Mouse (Mus musculus) urinary bladder, postnatal 25 days (tissue): ENCODE measurements at regions not wholly inside any gene's neighbourhood (a gene's known extent, or its start where the extent isn't known, plus 50 kb on each side); places are given as distances from the start of the nearest gene placed in this dataset.

Source experiments
- DNase-seq: peaks from one replicate; pipeline ENCODE4 v3.0.0; 2022; ENCODE audit warnings: low spot score

DNA sequence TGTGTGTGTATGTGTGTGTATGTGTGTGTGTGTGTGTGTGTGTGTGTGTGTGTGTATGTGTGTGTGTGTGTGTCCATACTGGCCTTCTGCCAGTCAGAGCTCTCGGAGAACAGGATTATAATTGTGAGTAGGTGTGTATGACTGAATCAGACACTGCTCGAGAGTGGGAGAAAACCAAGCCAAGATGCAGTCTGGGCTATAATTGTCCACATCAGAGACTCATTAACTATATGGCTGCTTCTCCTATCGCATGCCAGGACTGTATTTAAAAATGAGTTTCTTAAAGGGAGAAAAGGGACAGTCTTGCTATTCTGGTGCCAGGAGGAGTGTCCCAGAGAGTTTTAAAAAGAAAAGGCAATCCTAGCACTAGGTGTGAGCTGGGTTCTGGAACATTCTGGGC, 58.7 kb upstream of the Adpgk start:
- DNase-seq = no peak

DNA sequence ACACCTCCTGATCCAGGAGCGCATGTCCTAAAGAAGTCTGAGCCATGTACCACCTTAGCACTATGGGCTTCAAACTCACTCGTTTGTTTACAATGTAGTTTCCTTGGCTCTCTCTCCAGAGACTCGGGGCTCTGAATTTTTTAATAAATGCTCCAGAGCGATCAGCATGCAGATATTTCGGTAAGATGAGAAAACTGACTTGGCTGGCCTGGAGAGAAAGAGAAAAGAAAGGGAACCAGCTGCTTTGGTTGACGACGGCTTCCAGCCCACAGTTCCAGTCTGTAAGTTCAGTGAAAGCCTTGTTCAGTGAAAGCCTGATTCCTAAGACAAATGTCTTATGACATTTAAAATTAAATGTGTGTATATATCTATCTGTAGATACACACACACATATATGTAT, 59.4 kb upstream of the Adpgk start:
- DNase-seq = no peak

DNA sequence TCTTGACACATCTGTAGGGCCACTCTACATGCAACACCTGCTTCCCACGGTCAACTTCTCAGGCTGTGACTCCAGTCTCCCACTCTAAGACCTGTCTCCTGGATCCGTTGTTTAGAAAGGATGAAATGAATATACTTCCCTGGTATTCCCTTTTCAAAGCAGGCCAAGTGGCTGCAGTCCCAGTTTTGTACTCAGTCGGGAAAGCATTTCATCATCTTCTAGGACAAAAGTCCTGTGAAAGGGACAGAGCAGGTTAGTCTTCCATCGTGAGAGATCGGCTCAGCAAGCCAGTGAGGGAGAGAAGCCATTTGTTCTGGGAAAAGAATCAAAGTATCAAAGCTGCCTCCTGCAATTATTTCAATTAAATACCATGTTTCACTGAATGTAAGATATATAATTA, 60.2 kb upstream of the Adpgk start:
- no peak for DNase-seq

DNA sequence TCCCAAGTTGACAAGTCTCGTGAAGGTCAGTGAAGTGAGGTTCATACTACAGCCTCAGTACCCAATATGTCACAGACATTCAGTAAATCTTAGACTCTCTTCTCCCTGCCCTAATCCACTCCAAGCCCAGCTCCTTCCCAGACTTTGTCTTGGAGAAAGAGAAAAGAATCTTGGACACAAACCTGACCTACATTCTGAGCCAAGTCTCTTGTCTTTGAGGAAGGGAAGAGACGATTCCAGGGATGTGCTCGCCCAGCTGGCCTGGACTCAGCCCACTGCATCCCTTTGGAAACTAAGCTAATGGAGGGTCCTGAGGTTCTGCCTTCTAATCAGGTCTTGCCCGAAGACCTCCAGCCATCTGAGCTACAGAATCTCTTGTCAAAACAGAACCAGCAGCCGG, 61.2 kb upstream of the Adpgk start:
- DNase-seq = peak; percentile 8

DNA sequence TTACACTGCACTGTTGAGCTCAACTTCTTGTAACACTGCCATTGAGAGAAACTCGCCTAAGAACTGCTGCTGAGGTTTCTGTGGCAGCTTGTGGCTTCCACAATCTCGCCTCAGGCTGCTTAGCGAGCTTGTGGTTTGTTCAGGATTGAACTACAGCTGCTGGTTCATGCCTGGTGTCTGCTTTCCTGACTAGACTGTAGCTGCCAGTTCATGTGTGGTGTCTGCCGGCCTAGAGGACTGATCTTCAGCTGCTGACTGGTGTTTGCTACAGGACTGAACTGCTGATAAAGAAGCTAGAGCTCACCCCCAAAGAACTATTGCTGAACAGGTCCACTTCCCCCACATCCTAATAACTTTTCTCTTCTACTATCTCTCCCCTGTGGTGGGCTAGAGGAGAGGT, 63.4 kb upstream of the Adpgk start:
- no peak for DNase-seq

DNA sequence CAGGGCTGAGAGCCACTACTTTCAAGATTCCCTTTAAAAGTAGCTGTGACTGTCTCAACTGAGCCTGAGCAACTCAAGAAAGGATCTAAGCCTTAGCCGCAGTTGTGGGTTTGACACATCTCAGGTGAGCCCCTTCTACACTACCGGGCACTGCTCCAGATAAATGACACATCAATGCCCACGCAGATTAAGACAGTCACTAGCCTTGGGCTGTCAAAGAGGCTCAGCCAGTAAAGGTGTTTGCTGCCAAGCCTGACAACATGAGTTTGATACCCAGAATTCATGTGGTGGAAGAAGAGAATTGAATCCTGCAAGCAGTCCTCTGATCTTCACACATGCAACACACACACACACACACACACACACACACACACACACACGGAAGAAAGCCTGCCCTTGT, 65.0 kb upstream of the Adpgk start:
- no peak for DNase-seq

DNA sequence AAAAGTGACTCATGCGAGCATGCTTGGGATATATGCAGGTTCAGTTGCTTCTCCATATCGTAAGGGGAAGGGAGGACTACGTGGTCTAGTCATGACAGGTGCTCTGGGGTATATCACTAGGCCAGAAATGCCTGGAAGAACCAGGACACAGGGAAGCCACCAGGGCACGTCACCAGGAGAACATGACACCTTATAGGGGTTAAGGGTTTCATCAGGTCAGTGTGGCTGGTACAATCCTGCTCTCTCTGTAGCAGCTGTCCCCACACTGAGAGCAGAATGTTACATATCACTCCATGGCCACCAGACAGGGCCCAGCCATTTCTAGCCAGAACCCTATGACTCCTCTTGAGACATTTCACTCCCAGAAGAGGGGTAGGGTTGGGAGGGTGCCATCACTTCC, 72.1 kb upstream of the Adpgk start:
- DNase-seq = no peak

DNA sequence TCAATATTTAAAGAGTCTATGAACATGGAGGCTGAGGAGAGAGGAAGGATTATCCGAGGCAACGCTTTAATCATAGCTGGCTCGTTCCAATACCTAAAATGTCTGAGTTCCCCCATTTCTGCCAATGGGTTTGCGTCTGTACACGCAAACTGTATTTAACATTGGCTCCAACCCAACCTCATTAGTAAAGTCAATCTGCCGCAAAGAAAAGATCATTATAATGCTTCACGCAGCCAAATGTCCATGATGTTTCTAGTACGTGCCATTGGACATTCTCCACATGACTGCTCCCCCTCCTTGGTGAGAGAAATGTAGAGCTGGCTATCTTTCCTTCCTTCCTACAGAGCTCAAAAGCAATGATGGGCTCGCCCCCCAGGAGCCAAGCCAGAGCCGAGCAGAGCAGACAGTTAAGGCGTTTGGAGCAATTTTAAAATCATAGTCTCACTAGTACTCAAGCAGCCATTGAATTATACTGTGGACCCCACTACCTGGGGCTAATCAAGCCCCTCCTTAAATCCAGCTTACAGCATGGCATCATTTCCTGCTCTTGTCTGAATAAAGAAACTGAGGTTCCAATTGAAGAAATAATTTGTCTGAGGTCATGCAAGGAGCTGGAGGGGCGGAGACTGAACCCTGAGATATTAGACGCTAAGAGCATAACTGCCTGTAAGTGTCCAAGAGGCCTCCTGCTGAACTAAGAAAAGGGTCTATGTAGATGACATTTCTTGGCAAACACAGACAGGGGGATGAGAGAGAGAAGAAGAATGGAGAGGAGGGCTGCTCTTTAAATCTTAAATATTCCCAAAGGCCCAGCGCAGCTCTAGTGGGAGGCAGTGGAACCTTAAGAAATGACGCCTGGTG, 88.5 kb upstream of the Adpgk start:
- no peak for DNase-seq

DNA sequence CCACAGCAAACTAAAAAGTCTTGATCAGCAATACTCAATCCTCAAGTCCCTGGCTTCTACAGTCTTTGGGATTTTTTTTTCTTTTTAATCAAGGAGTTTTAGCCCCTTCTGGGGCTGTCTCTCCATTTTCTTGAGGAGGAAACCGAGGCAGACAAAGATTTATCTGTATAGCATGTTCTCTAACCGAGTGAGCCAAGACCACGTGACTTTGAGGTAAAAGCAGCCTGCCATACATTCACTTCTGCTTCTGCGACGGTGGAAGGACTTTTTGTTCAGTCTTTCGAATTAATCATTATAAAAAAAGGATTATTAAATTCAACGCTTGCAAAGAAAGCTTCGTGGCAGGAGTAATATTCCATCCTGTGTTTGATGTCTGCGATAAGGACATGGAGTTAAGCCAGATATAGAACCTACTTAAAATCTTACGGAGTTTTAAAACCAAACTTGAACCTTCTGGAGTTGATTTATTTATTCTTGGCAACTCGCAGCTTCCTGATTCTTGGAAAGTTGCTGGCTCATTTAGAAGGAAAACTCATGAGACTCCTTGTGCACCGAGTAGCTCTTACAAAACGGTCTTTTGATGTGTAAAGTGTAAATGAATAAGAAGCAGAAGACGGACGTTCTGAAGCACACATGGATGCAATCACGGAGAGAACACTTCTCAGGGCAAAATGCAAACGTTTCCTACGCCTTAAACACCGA, 91.7 kb upstream of the Adpgk start:
- no peak for DNase-seq

DNA sequence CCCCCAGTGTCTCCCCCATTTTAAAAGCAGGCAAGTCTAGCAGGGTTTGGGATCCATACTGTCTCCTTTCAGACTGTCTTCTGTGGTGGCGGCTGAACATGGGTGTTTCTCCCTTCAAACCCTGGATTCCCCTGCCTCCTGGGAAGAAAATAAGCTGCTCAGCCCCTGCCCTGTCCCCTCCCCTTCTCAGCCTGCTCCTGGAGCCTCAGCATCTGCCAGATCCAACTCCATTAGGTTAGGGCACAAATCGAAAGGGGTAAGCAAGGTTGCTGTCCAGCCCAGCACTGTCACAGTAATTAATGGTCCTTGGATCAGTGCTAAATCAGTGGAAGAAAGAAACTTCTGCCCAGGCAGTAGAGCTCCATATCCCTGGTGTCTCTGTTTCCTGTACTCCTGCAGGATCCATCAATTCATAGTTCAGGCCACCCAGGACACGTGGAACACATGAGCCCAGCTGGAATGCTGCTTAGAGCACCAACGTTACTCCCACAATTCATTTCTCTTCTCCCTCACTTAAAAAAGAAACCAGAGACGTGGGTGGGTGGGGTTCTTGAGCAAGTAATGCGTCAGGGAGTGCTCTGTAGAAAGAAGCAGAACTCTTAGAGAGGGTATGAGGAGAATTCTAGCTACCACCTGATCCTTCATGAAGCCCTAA, 93.0 kb upstream of the Adpgk start:
- no peak for DNase-seq

DNA sequence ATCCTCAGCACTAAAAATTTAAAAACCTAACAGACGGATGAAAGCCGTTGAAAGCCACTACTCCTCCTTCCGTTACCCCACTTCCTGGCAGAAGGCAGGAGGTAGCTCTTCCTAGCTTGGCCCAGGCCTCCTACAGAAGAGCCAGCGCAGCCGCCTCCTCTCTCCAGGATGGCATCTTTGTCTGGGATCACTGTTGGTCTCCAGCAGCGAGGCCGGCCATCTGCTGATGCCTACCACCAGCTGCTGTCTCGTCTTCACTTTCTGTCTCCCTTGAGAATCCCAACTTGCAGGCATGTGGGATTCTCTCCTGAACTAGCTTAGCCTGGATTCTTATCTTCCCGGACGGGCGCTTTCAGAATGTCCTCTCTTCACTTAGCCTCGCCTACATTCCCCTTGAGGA, 93.9 kb upstream of the Adpgk start:
- DNase-seq = no peak

DNA sequence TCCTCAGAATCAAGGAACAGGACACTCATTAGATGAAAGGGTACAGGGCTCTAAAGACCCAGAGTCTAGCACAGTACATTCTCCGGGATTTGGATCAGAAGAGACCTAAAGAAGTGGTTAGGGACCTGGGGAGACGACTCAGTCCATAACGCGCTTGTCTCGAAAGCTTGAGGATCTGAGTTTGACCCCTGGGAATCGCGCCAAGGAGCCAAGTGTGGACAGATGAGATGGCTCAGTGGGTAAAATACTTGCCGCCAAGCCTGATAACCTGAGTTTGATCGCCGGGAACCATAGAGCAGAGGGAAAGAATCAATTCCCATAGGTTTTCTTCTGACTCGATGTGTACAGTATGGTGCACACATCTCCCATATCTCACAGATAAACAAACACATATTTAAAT, 97.4 kb upstream of the Adpgk start:
- no peak for DNase-seq

DNA sequence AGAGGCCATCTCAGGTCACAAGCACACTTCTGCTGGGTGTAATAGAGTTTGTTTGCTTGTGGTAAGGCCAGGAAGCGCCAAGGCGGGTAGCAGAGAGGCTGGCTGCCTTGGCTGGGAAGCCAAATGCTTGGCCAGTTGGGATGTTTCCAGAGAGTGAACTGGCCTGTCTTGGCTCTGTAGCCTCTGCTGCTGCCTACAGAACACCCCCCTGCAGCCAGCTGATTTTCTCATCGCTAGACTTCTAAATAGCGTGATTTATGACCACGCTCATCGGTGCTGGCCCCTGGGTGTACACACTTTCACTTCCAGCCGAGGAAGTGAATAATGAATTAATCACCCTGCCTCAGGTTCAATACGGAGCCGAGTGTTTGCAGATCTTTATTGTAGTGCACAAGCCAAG, 102.2 kb upstream of the Adpgk start:
- DNase-seq = peak; percentile 8

DNA sequence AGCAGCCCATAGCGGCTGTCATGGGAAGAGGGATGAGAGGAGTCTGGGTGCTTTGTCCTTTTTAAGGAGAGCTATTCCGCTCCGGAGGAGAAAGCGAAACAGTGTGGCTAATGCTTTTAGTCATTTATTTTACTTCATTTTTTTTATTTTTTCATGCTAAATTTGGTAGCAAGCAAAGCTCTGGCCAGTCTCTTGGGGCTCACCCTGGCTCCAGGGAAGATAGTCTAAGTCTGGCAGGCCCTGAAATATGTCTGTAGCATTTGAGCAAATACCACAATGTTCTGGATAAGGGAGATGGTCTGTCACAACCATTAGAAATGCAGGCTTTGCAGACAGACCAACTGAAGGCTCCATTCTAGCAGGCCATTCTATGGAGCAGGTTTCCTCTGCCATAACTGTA, 102.9 kb upstream of the Adpgk start:
- DNase-seq = no peak

DNA sequence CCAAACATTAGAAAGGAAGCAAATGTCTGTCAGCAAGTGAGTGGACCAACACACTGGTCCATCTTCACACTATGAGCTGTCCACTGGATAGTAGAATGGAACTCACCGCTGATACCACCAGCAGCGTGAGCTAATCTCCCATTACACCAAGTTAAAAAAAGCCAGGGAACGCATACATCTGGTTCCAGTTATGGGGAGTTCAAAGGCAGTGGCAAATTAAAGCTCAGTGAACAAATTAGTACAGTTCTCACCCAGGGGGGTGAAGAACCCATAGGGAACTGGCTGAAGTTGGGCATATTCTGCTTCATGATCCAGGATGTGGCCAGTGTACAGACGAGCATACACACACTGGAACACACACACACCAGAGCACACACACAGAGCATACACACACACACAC, 105.0 kb upstream of the Adpgk start:
- DNase-seq = no peak

DNA sequence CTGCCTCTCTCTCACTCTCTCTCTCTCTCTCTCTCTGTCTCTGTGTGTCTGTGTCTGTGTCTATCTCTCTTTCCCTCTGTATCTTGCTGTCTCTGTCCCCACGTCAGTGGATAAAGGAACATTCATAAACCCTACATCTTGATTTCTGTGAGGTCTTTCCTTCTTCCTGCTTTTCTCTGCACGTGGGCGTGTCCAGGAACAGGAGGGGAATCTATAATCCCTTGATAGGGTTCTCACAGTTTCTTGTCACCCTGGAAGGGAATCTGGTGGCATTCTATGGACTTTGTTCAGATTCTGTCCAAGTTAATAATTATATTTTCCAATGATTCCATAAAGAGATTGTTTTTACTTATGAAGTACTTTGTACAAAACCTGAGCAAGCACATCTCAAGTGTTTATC, 107.3 kb upstream of the Adpgk start:
- DNase-seq = no peak

DNA sequence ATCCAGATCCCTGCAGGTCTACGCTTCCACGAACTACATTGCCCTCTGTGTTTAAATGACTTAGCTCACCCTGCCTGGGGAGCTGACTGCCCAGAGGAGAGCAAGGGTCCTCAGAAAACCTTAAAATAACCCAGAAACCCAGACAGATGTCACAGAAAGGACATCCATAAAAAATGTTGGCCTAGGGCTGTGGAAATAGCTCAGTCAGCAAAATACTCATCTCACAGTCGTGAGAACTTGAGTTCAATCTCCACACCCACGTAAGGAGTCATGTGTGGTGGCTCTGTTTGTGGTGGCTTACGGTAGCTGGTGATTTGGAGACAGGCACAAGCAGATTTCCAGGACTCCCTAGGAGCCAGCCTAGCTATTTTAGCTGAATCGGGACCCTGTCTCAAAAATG, 108.5 kb upstream of the Adpgk start:
- no peak for DNase-seq

DNA sequence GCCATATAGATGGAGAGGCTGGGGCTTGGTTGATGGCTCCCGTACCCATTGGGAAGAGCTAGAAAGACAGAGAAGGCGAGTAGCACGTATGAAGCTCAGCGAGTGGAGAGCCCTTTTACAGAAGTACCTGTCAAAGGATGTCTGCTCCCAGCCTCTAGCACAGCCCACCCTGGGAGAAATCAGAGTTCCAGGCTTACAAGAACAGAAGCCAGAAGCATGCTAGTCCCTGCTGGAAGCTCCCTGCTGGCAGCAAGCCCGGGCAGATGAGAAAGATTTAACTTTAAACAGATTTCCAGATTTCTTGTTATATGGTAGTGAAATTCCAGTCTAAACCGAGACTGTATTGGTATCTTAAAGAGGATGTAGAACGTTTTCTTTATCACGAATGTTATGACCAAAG, 108.9 kb upstream of the Adpgk start:
- DNase-seq = no peak

DNA sequence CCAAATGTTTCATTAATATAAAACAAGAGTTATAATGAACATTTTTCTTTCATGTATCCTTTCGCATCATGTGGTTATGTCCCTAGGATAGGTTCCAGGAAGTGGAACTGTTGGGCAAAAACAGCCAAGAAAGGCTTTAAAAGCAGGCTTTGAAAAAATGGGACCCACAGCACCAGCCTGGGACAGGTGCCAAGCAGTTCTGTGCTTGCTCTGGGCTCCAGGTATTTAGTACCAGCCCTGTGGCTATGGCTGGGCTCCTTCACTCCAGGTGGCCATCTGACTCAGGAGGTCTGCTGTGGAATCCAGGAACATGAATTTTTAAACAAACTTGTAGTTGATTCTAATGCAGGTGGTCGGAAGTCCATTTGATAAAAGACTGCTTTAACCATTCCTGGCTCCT, 119.8 kb upstream of the Adpgk start:
- DNase-seq = no peak

DNA sequence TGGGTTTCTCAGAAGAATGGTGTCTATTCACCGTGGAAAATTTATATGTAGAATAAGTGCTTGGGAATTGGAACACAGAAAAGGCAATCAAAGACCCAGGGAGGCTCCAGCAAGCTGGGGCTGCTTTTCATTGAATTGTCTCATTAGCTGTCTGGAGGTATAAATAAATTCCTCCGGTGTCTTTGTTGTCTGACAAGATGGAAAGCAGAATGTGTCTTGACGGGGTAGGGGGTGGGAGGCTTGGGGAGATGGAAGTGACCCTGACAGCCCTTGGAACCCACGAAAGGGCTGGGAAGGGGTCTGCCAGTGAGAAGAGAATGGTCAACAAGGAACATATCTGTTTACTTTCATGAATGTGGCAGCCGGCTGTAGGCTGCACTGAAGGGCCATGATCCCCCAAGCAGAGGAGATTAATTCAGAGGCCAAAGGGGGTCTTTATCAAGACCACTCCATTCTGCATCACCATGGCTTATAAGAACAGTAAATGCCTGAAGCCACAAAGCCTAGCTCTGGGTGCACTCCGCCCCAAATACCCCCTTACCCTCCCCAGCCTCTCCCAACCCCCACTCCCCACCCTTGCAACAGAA, 127.2 kb upstream of the Neo1 start:
- no peak for DNase-seq

DNA sequence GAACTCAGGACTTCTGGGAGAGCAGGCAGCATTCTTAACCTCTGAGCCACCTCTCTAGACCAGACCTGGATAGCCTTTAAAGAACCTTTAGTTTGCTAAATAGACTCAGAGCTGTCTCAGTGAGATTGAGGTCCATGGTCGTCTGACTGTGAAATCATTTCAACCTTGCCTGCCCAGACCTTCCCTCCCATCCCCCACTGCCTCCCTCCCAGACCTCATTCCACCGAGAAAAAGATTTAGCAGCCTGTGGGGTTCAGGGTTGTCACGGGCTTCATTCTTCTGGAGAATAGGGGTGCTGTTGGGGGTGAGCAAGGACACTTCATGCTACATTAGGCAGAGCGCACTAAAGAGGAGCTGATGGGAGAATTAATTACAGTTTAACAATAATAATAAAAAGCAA, 126.7 kb upstream of the Neo1 start:
- no peak for DNase-seq

DNA sequence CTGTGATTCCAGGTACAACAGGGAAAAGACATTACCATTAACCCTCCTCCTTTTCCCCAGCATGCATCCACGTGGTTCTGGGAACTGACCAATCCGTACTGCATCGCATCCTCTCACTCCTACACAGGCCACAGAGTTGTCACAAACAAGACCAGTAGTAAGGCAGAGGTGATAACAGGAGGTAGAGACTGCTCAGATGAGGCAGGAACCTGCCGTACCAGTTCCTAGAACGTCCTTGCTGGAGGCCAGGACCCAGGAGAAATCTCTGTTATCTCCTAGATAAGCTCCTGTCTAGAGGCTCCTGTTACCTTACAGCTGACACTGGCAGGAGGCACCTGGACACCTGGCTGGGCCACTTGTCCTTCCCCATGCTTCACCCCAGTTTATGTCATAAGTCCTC, 121.4 kb upstream of the Neo1 start:
- no peak for DNase-seq

DNA sequence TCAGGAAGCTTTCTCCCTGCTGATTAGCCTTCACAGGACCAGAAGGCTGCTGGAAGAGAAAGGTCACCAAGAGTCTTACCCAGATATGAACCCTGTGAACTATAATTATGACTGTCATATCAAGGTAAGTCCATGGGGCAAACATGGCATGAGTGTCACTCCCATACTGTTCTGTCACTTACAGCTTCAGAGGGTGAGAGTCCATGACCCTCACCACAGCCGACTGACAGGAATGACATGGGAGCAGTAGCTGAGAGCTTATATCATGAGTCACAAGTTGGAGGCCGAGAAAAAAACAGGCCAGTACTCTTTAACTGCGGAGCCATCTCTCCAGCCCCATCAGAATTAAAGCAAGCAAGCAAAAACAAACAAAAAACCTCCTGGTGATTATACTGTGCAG, 117.7 kb upstream of the Neo1 start:
- DNase-seq = no peak
